In genomic region chr13:3537594-3538222, GRCm38 (mm10) we compare ENCODE assay signal across 8 mouse cellular contexts. TPM values are rescaled to one million over a fixed set of nuclear protein-coding genes. Genes with fewer than 3 reads are reported as not detected.
DNase-seq lines count a peak whose midpoint lies in the region; ATAC-seq lines count a peak whose summit lies in the region.

Gdi2 (plus strand) TSS chr13:3538063.

- H3K9ac ChIP-seq in heart, embryonic 14.5 days (ENCODE audit: low read length), result peak within 1 kb of the TSS; percentile 99
- H3K9ac ChIP-seq in liver, embryonic 13.5 days, result peak within 1 kb of the TSS; percentile 96
- H3K9ac ChIP-seq in stomach, embryonic 16.5 days (ENCODE audit: low read length), result peak within 1 kb of the TSS; percentile 99

- peak; percentile 97 for ATAC-seq in heart, embryonic 14.5 days (ENCODE audit: insufficient number of reproducible peaks, insufficient read depth, low FRiP score, low read depth)
- ATAC-seq in liver, embryonic 13.5 days (ENCODE audit: low read depth), result peak; percentile 96
- ATAC-seq in stomach, embryonic 16.5 days (ENCODE audit: insufficient read depth, low FRiP score), result peak; percentile 98

- peaks cover 8% of the 10 kb centered on the region; the same call in 1 of the 2 replicates for H3K36me3 ChIP-seq in heart, embryonic 14.5 days (ENCODE audit: control insufficient read depth, insufficient read depth, low read length)
- no peaks in the 10 kb centered on the region for H3K36me3 ChIP-seq in liver, embryonic 13.5 days
- no peaks in the 10 kb centered on the region for H3K36me3 ChIP-seq in stomach, embryonic 16.5 days (ENCODE audit: control insufficient read depth, insufficient read depth, low read length)

- H3K4me1 ChIP-seq in brown adipose tissue, adult 24 weeks (ENCODE audit: control insufficient read depth, insufficient read depth, insufficient read length, low read length), result peaks cover 10% of the 10 kb centered on the region; the same call in 1 of the 2 replicates
- H3K4me1 ChIP-seq in heart, embryonic 14.5 days (ENCODE audit: control insufficient read depth in 2 of 2, insufficient read depth in 2 of 2, low read length in 2 of 2), result peaks cover 2 to 28% of the 10 kb centered on the region in 2 experiments
- peaks cover 41% of the 10 kb centered on the region for H3K4me1 ChIP-seq in liver, embryonic 13.5 days (replicated peaks)
- peaks cover 25% of the 10 kb centered on the region for H3K4me1 ChIP-seq in stomach, embryonic 16.5 days (ENCODE audit: control insufficient read depth, insufficient read depth, low read length)

- H3K27ac ChIP-seq in brown adipose tissue, adult 24 weeks (replicated peaks; ENCODE audit: low read depth, low read length), result peak within 1 kb of the TSS; percentile 96
- peak within 1 kb of the TSS; percentile 97 to 100 for H3K27ac ChIP-seq in heart, embryonic 14.5 days (replicated peaks in 1 of 2; ENCODE audit: control insufficient read depth in 1 of 2, insufficient read depth in 1 of 2, low read depth in 2 of 2, low read length in 2 of 2)
- H3K27ac ChIP-seq in liver, embryonic 13.5 days, result peak within 1 kb of the TSS; percentile 97
- peak within 1 kb of the TSS; percentile 100 for H3K27ac ChIP-seq in stomach, embryonic 16.5 days (ENCODE audit: low read length)

- 0% methylated on average over 46 of the region's 47 CpGs for WGBS in heart, embryonic 14.5 days
- under 1% methylated on average over 42 of the region's 47 CpGs for WGBS in liver, embryonic 13.5 days (ENCODE audit: insufficient replicate concordance)
- under 1% methylated on average over 43 of the region's 47 CpGs for WGBS in stomach, embryonic 16.5 days

- no peaks in the 10 kb centered on the region for H3K27me3 ChIP-seq in heart, embryonic 14.5 days (ENCODE audit: control insufficient read depth, insufficient read depth, low read length)
- H3K27me3 ChIP-seq in liver, embryonic 13.5 days, result no peaks in the 10 kb centered on the region
- no peaks in the 10 kb centered on the region for H3K27me3 ChIP-seq in stomach, embryonic 16.5 days (ENCODE audit: control insufficient read depth, insufficient read depth, low read length)

- H3K4me3 ChIP-seq in brown adipose tissue, adult 24 weeks (ENCODE audit: insufficient read depth, low read depth, low read length), result peak within 1 kb of the TSS; percentile 92
- peak within 1 kb of the TSS; percentile 80 to 97 for H3K4me3 ChIP-seq in heart, embryonic 14.5 days (ENCODE audit: control insufficient read depth in 1 of 2, insufficient read depth in 1 of 2, low read depth in 1 of 2, low read length in 2 of 2)
- H3K4me3 ChIP-seq in liver, embryonic 13.5 days (replicated peaks), result peak within 1 kb of the TSS; percentile 98
- H3K4me3 ChIP-seq in stomach, embryonic 16.5 days (replicated peaks; ENCODE audit: low read length), result peak within 1 kb of the TSS; percentile 77

- DNase-seq in CD4-positive, CD25-positive, alpha-beta regulatory T cell, adult 2 months (ENCODE audit: low read depth, low spot score), result peak; percentile 98
- peak; percentile 93 for DNase-seq in fibroblast of lung, adult 2 months (ENCODE audit: low read depth)
- DNase-seq in kidney, postnatal 14 days, result peak; percentile 98
- peak; percentile 87 for DNase-seq in liver, embryonic 13.5 days
- DNase-seq in neural tube, embryonic 10.5 days (ENCODE audit: extremely low spot score, low spot score), result peak; percentile 92

- no peaks in the 10 kb centered on the region for H3K9me3 ChIP-seq in heart, embryonic 14.5 days (ENCODE audit: control insufficient read depth, low read length)
- no peaks in the 10 kb centered on the region for H3K9me3 ChIP-seq in liver, embryonic 13.5 days (replicated peaks)
- H3K9me3 ChIP-seq in stomach, embryonic 16.5 days (replicated peaks; ENCODE audit: control insufficient read depth, low read length), result no peaks in the 10 kb centered on the region

- H3K4me2 ChIP-seq in heart, embryonic 14.5 days (ENCODE audit: low read length), result peak within 1 kb of the TSS; percentile 91
- H3K4me2 ChIP-seq in liver, embryonic 13.5 days, result peak within 1 kb of the TSS; percentile 89
- H3K4me2 ChIP-seq in stomach, embryonic 16.5 days (ENCODE audit: low read depth, low read length), result peak within 1 kb of the TSS; percentile 90

RNA-seq across cellular contexts. Expression of gene Gdi2, which starts in this region (rescaled TPM):
- polyA plus RNA-seq in brown adipose tissue, adult 24 weeks (2012; ENCODE audit: insufficient read depth, insufficient read length, missing spikeins), result 287 and 477 TPM in 2 replicates
- 339 and 361 TPM in 2 replicates for polyA plus RNA-seq in heart, embryonic 14.5 days (2014; fragmentation: Nextera tagmentation; extraction: Ambion mirVana)
- 188 and 213 TPM in 2 replicates for polyA plus RNA-seq in liver, embryonic 13.5 days (2015; fragmentation: Nextera tagmentation; extraction: Ambion mirVana)
- polyA plus RNA-seq in stomach, embryonic 16.5 days (2015; fragmentation: Nextera tagmentation; extraction: Ambion mirVana), result 399 and 432 TPM in 2 replicates

Comparison
In these comparisons a context has a peak if more than half of its experiments do, and no peak if none do; other contexts are left out.
1. Peak in every context shown above with its lines: DNase-seq, ATAC-seq, H3K4me3 ChIP-seq and H3K27ac ChIP-seq.